Mouse (Mus musculus) embryo, embryonic 11 days (tissue): ENCODE data around the gene Pnma1.

Source experiments
- DNase-seq: peaks from one replicate; pipeline ENCODE4 v3.0.0-alpha.2; 2015

Pnma1 gene

GRCm38 (mm10) chr12:84100071-84100470, 48.2 kb downstream of the Pnma1 start:
- no peak for DNase-seq

DNA sequence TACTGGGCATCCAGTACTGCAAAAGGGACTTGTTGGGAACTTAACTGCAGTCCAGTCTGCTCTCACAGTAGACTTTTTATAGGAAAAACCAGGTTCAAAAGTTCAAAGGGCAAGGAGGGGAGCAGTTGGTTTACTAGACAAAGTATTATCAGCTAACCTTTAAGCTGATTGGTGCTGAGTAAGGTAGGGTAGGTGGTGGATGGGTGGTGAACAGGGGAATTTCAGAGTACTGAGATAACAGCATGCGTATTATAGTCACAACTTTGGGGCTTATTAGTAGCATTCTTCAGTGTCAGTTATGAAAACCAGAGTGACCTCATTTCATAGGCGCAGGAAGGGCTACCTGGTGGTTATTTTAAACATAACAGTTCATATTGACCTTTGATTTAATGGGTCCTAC, 48.7 kb downstream of the Pnma1 start:
- DNase-seq, result no peak
